Mouse (Mus musculus): ENCODE results near the gene 6430531B16Rik. TPM values are rescaled to one million over a fixed set of nuclear protein-coding genes. Genes with fewer than 3 reads are reported as not detected.
A peak's percentile ranks its signal among the peaks of the same experiment; 100 is the strongest.

6430531B16Rik gene
- total and polyA plus RNA-seq, 3 experiments, result 0.13 TPM; not detected in 2

- Histone ChIP-seq H3K9me3 (replicated peaks; ENCODE audit: insufficient read depth, low read length) (no peaks in the 10 kb centered on the region), H3K36me3 (ENCODE audit: control insufficient read depth in 1 of 2, insufficient read depth in 2 of 2, low read length in 2 of 2) (peaks cover 0 to 14% of the 10 kb centered on the region in 2 experiments; a peak in 2 of 4 replicates), H3K4me1 (ENCODE audit: control insufficient read depth in 1 of 2, insufficient read depth in 2 of 2, low read length in 2 of 2) (peaks cover 0 to 29% of the 10 kb centered on the region in 2 experiments; a peak in 3 of 4 replicates), H3K79me2 (ENCODE audit: control insufficient read depth, insufficient read depth, low read length, poor library complexity) (no peaks in the 10 kb centered on the region), H3K27ac (ENCODE audit: control insufficient read depth, low read depth, low read length) (no peak overlapping the region), H3K27me3 (ENCODE audit: control insufficient read depth in 1 of 2, insufficient read depth in 2 of 2, low read length in 2 of 2) (no peaks in the 10 kb centered on the region), H3K4me3 (ENCODE audit: control insufficient read depth in 1 of 2, insufficient read depth in 1 of 2, low read depth in 2 of 2, low read length in 2 of 2) (no peak overlapping the region), H3K9ac (ENCODE audit: control insufficient read depth, low read depth, low read length, poor library complexity, severe bottlenecking) (no peak overlapping the region)
- peak; percentile 22 for DNase-seq (ENCODE audit: low read depth, low spot score)
- no peak for TF ChIP-seq GATA1 (IDR thresholded peaks at IDR 0.05; ENCODE audit: low read depth, low read length)
- 0 out of 2 replicates have a peak, but pooled peaks have one; percentile 8 for TF ChIP-seq ZNF384 (IDR thresholded peaks at IDR 0.05; ENCODE audit: low read depth, low read length)
These were observed 8.2 kb downstream of the 6430531B16Rik start for GRCm38 (mm10) chr7:139970216-139970919.

GRCm38 (mm10) chr7:139969348-139970130 lies 9.0 kb downstream of the 6430531B16Rik start:
- no peaks in the 10 kb centered on the region for H3K79me2 ChIP-seq (ENCODE audit: control insufficient read depth, insufficient read depth, low read length, poor library complexity)
- H3K36me3 ChIP-seq (ENCODE audit: control insufficient read depth in 1 of 2, insufficient read depth in 2 of 2, low read length in 2 of 2), result peaks cover 0 to 14% of the 10 kb centered on the region in 2 experiments; a peak in 2 of 4 replicates
- no peak overlapping the region for H3K27ac ChIP-seq (ENCODE audit: control insufficient read depth, low read depth, low read length)
- no peak for TF ChIP-seq UBTF (IDR thresholded peaks at IDR 0.05; ENCODE audit: borderline replicate concordance, insufficient read depth, low read depth, low read length)
- TF ChIP-seq ZC3H11A (IDR thresholded peaks at IDR 0.05; ENCODE audit: low read depth, low read length), result peak; percentile 74
- no peak for TF ChIP-seq RCOR1 (IDR thresholded peaks at IDR 0.05; ENCODE audit: low read depth, low read length)
- 0 out of 2 replicates have a peak, but pooled peaks have one; percentile 20 for TF ChIP-seq SIN3A (IDR thresholded peaks at IDR 0.05; ENCODE audit: low read length)
- TF ChIP-seq ZMIZ1 (IDR thresholded peaks at IDR 0.05; ENCODE audit: low read depth, low read length), result no peak
- TF ChIP-seq MAZ (IDR thresholded peaks at IDR 0.05; ENCODE audit: low read depth, low read length), result peak; percentile 85; the same call in 1 of the 2 replicates
- no peak for TF ChIP-seq KAT2A (conservative IDR thresholded peaks at IDR 0.05; ENCODE audit: low read depth, low read length)
- TF ChIP-seq TBP (IDR thresholded peaks at IDR 0.05; ENCODE audit: low read depth, low read length), result 0 out of 2 replicates have a peak, but pooled peaks have one; percentile 14
- peak; percentile 75 to 82 (median 81) for TF ChIP-seq CTCF (IDR thresholded peaks at IDR 0.05 in 2 of 3, conservative IDR thresholded peaks at IDR 0.05 in 1 of 3; ENCODE audit: control insufficient read depth in 1 of 3, insufficient read depth in 1 of 3, low read depth in 2 of 3, low read length in 3 of 3, poor library complexity in 1 of 3, severe bottlenecking in 1 of 3)
- no peak for TF ChIP-seq MYB (IDR thresholded peaks at IDR 0.05; ENCODE audit: low read depth, low read length)
- 0 out of 2 replicates have a peak, but pooled peaks have one; percentile 40 for TF ChIP-seq MYC (IDR thresholded peaks at IDR 0.05; ENCODE audit: low read depth, low read length)
- TF ChIP-seq POLR2AphosphoS5 (IDR thresholded peaks at IDR 0.05; ENCODE audit: borderline replicate concordance, low read depth, low read length), result no peak
- no peak for TF ChIP-seq ZKSCAN1 (IDR thresholded peaks at IDR 0.05; ENCODE audit: low read depth, low read length)
- TF ChIP-seq JUND (IDR thresholded peaks at IDR 0.05; ENCODE audit: low read depth, low read length), result peak; percentile 100
- no peak for TF ChIP-seq TAL1 (IDR thresholded peaks at IDR 0.05; ENCODE audit: low read length)
- TF ChIP-seq SMC3 (IDR thresholded peaks at IDR 0.05; ENCODE audit: low read depth, low read length), result peak; percentile 82
- TF ChIP-seq RAD21 (IDR thresholded peaks at IDR 0.05; ENCODE audit: low read depth, low read length), result peak; percentile 80
- no peak for TF ChIP-seq ELF1 (IDR thresholded peaks at IDR 0.05; ENCODE audit: low read depth, low read length)
- TF ChIP-seq HCFC1 (IDR thresholded peaks at IDR 0.05; ENCODE audit: low read depth, low read length), result 0 out of 2 replicates have a peak, but pooled peaks have one; percentile 36
- no peak for TF ChIP-seq ZNF384 (IDR thresholded peaks at IDR 0.05; ENCODE audit: low read depth, low read length)
- H3K9me3 ChIP-seq (replicated peaks; ENCODE audit: insufficient read depth, low read length), result no peaks in the 10 kb centered on the region
- peak; percentile 88 for DNase-seq (ENCODE audit: low read depth, low spot score)
- H3K9ac ChIP-seq (ENCODE audit: control insufficient read depth, low read depth, low read length, poor library complexity, severe bottlenecking), result peak overlapping the region; percentile 45; the same call in 1 of the 2 replicates
- H3K4me3 ChIP-seq (ENCODE audit: control insufficient read depth in 1 of 2, insufficient read depth in 1 of 2, low read depth in 2 of 2, low read length in 2 of 2), result peak overlapping the region in 1 of 2 experiments; percentile 11; a peak in 1 of 4 replicates
- H3K27me3 ChIP-seq (ENCODE audit: control insufficient read depth in 1 of 2, insufficient read depth in 2 of 2, low read length in 2 of 2), result no peaks in the 10 kb centered on the region
- H3K4me1 ChIP-seq (ENCODE audit: control insufficient read depth in 1 of 2, insufficient read depth in 2 of 2, low read length in 2 of 2), result peaks cover 0 to 25% of the 10 kb centered on the region in 2 experiments; a peak in 3 of 4 replicates
